Mouse (Mus musculus) lung, adult 2 months (tissue): ENCODE measurements at regions not wholly inside any gene's neighbourhood (a gene's known extent, or its start where the extent isn't known, plus 50 kb on each side); places are given as distances from the start of the nearest gene placed in this dataset.

Experiments
- DNase-seq: peaks from one replicate; pipeline ENCODE4 v3.0.0; 2022
- H3K4me1 ChIP-seq: fragments of 200-500 bp; 2 replicates; pipeline ENCODE4 v1.6.1; 2011; ENCODE audit warnings: low read length; ENCODE audit not compliant: control insufficient read depth, insufficient read depth
- H3K4me3 ChIP-seq: fragments of 200-500 bp; replicated peaks from 2 replicates; pipeline ENCODE3; 2011; ENCODE audit warnings: low read depth, mild to moderate bottlenecking, control low read depth, low read length; ENCODE audit errors: extremely low read depth
- CTCF ChIP-seq: fragments of 200-500 bp; IDR thresholded peaks from 2 replicates; pipeline ENCODE4 v1.5.1; 2011; ENCODE audit warnings: mild to moderate bottlenecking, low read length, control low read depth; ENCODE audit not compliant: insufficient read depth
- POLR2A ChIP-seq: fragments of 200-500 bp; IDR thresholded peaks from 2 replicates; pipeline ENCODE4 v1.6.1; 2011; ENCODE audit warnings: low read depth, mild to moderate bottlenecking, control low read depth, low read length, borderline replicate concordance; ENCODE audit errors: extremely low read depth
- WGBS: fragments of 180-500 bp; shearing (Covaris S2); methylation state at CpG from one replicate; pipeline ENCODE4 v1.1.7; 2018; 5-methylcytosine and 5-hydroxymethylcytosine counted together

DNA sequence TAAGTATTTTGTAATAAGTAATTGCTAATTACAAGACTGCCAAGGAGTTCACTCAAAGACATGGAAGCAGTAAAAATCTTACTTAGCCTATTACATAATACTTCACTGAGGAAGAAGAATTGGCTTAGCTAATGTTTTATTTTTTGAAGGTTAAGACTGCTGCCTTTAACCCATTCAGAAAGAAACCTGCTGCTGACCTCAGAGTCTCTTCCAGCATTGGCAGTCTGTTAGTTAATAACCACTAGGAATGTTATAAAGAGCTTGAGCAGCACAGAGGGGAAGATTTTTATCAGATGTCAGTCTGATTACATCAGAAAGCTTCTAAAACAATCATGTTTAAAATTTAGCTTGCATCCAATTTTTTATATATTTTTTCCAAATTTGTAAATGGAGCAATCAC, 94.9 kb upstream of the Nox4 start:
- Histone ChIP-seq H3K4me1 (no peaks in the 10 kb centered on the region), H3K4me3 (no peak overlapping the region)
- TF ChIP-seq CTCF (no peak), POLR2A (no peak)
- DNase-seq, result no peak

DNA sequence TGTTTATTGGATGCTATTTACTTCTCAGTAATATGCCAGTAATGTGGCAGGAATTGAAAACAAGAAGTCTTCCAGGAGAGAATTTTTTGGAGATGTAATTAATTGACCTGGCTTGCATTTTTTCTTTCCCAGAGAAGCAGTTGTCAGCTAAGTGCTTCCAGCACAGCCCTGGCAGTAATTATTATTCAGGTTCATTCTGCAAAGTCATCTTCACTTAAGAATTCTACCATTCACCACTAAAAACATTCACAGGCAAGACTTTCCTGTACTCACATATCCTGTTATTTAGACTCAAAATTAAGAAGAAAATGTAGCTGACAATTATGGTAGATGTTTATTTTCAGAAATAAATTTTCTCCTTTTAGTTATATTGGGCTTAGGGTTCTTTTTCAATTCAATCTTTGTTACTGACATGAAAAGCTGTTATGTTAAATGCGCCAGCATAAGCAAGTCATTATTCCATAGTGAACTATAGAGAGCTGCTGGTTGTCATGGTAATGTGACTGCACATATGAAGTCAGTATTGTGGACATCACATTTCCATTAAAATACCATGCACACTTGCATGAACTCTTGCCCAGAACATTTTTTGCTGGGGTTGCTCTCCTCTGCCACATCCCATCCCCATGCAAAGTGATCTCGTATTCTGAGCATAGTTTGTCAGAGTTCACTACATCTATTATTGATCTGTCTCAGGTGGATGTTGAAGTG, 59.3 kb upstream of the Nox4 start:
- TF ChIP-seq POLR2A (no peak), CTCF (no peak)
- no peaks in the 10 kb centered on the region for H3K4me1 ChIP-seq
- no peak overlapping the region for H3K4me3 ChIP-seq
- no peak for DNase-seq
- 86% methylated on average over 2 of the region's 2 CpGs for WGBS

DNA sequence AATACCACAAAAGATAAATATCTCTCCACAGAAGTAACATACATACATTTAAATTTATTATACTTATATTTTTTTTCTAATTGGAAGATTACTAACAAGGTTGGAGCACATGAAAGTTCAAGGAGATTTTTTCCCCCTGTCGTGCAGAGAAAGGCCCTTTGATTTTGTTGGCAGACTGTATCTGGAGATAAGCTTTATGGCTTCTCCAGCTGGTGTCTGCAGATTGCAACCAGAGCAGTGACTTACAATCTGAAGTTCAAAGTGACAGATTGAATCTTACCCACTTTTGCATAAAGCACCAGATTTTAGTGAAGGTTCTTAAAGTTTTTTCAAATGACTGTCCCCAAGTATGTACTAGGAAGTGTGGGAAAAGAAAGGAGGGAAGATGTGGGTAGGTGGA, 50.2 kb upstream of the Nox4 start:
- Histone ChIP-seq H3K4me1 (no peaks in the 10 kb centered on the region), H3K4me3 (no peak overlapping the region)
- DNase-seq, result no peak
- WGBS, result 31% methylated on average over 1 of the region's 1 CpGs
- TF ChIP-seq POLR2A, result no peak
- TF ChIP-seq CTCF, result no peak
